Mouse (Mus musculus) embryonic stem cell, embryonic (primary cell): ENCODE measurements around the gene Ccnb2.

ENCODE experiments used
- CTCF ChIA-PET, 4 experiments: fragments of 300-600 bp in 2 of 4; fragments of 350-600 bp in 2 of 4; sonication (Branson Sonifier 250); formaldehyde crosslinking; loops; one replicate each; lab custom pipeline; 2022; ENCODE audit warnings: inconsistent platforms in 2 of 4; lab: Charles Lee
- POLR2A ChIA-PET, 4 experiments: fragments of 300-600 bp in 2 of 4; fragments of 350-600 bp in 2 of 4; sonication (Branson Sonifier 250); formaldehyde crosslinking; loops; one replicate each; lab custom pipeline; 2022; ENCODE audit warnings: antibody characterized with exemption in 4 of 4, inconsistent platforms in 1 of 4; lab: Charles Lee

Gene Ccnb2

DNA sequence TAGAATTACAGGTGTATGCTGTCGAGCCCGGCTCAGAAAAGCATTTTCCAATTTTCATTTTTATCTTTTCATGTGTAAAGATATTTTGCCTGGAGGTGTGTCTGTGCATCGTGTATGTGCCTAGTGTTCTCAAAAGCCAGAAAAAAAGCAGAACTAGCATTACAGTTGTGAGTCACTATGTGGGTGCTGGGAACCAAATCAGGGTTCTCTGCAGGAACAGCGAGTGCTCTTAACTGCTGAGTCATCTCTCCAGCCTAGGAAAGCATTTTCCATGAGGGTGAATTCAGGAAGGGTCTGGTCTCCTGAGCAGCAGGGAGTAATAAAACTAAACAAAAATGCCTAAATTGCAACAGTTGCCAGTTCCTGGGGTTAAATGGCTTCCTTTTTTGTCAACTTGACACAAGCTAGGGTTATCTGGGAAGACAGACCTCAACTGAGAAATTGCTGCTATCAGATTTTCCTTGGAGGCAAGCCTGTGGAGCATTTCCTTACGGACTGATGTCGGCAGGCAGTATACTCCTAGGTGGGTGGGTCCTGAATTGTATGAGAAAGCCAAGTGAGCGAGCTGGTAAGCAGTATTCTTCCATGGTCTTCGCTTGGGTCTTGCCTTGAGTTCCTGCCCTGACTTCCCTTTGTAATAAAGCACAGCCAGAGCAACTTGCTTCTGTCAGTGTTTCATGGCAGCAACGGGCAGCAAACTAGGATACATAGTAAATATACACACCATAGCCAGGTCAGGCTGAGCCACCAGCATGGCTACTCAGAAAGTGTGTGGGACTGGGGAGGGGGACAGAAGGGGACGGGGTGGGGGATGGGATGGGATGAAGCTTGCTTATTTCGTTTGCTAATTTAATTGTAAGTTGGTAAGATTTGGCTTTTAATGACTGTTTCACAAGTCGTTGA is 29.4 kb downstream of the Ccnb2 start:
- CTCF ChIA-PET, result interaction anchor here (0.6 to 1.2 kb wide), 5 partner anchors 17 to 916 kb away, joined by 3 to 5 read pairs (median 3); no protein-coding TSS in a partner anchor
- POLR2A ChIA-PET, result interaction anchor here in 2 of 4 experiments (0.5 to 1.7 kb wide), 7 partner anchors 10 to 509 kb away, joined by 3 to 9 read pairs (median 4); no protein-coding TSS in a partner anchor

- POLR2A ChIA-PET, result no interaction called here
- CTCF ChIA-PET, result no interaction called here
Observed at GRCm38 (mm10) chr9:70391042-70391441, 30.3 kb downstream of the Ccnb2 start.

- POLR2A ChIA-PET, result interaction anchor here in 2 of 4 experiments (0.6 to 1.3 kb wide), 4 partner anchors 8 to 376 kb away, joined by 3 to 4 read pairs (median 3); no protein-coding TSS in a partner anchor
- CTCF ChIA-PET, result interaction anchor here in 1 of 4 experiments (0.6 kb wide), 1 partner anchor 473 kb away, joined by 8 read pairs; no protein-coding TSS in a partner anchor
Observed at GRCm38 (mm10) chr9:70389548-70389947, 31.8 kb downstream of the Ccnb2 start.

DNA sequence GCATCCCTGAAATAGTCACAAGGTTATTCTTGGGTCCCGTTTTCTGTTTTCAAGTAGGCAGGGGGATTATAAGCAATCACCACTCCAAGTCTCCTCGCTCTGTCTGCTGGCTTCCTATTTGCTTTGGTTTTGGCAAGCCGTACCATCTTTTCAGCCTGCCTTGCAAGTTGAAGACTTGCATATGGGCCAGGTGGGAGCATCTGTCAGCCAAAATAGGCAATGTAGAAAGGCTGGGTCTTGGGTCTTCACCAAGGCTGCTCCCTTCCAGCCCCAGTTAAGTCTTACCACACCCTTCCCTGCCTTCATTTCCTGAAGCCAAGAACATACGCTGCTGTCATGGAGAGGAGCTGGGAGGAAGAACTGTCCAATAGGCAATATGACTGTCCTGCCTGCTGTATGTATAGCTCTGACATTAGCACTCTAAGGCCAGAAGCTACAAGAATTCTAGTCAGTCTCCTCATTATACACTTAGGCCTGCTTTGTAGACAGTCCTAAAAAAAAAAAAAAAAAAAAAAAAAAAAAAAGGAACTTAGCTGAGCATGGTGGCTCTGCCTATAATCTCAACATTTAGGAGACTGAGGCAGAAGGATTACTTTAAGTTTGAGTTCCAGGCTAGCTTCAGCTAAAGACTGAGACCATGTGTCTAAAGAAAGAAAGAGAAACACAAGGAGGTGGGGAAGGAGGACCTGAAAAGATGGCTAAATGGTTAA is 33.8 kb downstream of the Ccnb2 start:
- CTCF ChIA-PET, result interaction anchor here in 2 of 4 experiments (0.6 kb wide), 2 partner anchors 11 to 178 kb away, joined by 3 to 4 read pairs; no protein-coding TSS in a partner anchor
- POLR2A ChIA-PET, result interaction anchor here in 2 of 4 experiments (0.6 to 1.5 kb wide), 4 partner anchors 11 to 100 kb away, joined by 3 read pairs; no protein-coding TSS in a partner anchor

DNA sequence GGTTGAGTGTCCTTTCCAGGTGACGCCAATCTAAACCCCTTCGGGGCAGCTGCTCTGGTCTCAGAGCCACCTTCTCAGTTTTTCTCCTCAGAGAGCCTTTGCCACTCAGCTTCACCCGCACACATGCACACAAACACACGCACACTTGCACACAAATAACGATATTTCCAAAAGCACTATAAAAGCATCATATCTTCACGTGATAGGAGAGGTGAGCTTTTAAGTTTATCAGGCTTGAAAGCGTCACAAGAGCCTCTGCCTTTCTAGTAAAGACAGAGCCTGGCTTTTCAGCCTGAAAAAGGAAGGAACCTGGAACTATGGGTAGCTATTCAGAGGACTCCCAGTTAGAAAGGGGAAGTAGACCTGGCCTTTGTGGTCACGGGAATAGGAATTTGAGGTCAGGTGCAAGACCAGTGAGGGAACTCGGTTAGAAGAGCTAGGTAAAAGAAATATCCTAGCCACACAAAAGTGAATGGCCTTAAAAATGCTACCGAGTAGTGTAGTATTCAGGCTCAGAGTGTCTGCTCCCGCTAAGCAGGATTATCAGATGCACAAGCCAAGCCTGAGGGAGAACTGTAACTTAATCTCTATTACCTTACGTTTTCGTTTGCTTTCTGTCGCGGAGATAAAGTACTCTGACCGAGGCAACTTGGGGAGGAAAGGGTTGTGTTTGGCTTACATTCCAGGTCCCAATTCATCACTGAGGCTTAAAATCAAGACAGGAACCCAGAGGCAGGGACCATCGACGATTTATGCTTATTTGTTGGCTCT is 36.2 kb downstream of the Ccnb2 start:
- ChIA-PET POLR2A (interaction anchor here in 2 of 4 experiments (0.9 to 1.3 kb wide), 3 partner anchors 10 to 26 kb away, joined by 3 read pairs; no protein-coding TSS in a partner anchor), CTCF (interaction anchor here in 2 of 4 experiments (0.5 to 0.9 kb wide), 2 partner anchors 161 to 276 kb away, joined by 3 to 6 read pairs; no protein-coding TSS in a partner anchor)

- ChIA-PET CTCF (interaction anchor here in 2 of 4 experiments (0.5 to 0.9 kb wide), 2 partner anchors 162 to 275 kb away, joined by 3 to 6 read pairs; no protein-coding TSS in a partner anchor), POLR2A (interaction anchor here in 2 of 4 experiments (0.9 to 1.3 kb wide), 3 partner anchors 11 to 27 kb away, joined by 3 read pairs; no protein-coding TSS in a partner anchor)
Observed at GRCm38 (mm10) chr9:70384494-70384893, 36.9 kb downstream of the Ccnb2 start.

DNA sequence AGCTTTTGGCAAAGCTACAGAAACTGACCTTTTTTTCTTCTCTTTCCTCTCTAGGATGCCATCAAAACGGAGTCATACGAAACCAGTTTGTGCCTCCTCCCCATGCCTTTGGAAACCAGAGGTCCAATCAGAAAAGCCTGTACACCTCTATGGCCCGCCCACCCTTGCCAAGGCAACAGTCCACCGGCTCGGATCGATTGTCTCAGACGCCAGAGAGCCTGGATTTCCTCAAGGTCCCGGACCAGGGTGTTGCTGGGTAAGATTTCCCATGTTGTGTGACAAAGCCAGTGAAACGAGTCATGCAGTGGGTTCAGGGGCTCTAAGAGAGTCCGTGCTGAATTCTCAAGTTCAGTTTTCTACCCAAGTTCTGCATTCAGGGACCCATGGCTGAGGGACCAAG is 37.6 kb downstream of the Ccnb2 start:
- POLR2A ChIA-PET, result interaction anchor here in 1 of 4 experiments (1.0 kb wide), 1 partner anchor 251 kb away, joined by 3 read pairs; no protein-coding TSS in a partner anchor
- CTCF ChIA-PET, result interaction anchor here in 1 of 4 experiments (0.6 kb wide), 1 partner anchor 138 kb away, joined by 4 read pairs; no protein-coding TSS in a partner anchor

DNA sequence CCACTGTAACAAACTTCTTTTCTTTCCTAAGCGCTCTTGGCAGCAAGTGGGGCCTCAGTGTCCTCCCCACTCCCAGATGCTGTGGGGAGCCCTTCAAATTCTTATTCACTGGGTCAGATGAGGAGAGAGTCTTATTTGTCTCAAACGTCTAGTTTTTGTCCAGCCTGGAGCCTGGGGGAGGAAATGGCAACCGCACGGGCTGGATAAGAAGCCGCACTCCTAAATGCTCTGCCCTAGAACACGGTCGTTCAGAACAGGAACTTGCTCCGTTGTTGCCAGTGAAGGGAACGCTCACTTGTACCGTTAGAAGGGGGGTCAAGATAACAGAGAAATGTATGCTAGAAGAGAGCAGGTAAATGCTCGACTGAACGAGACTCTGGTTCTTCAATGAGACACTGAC is 39.3 kb downstream of the Ccnb2 start:
- ChIA-PET POLR2A (interaction anchor here in 2 of 4 experiments (0.5 to 0.9 kb wide), 2 partner anchors 10 to 464 kb away, joined by 3 read pairs; no protein-coding TSS in a partner anchor), CTCF (no interaction called here)

GRCm38 (mm10) chr9:70379502-70380467 is 41.6 kb downstream of the Ccnb2 start:
- POLR2A ChIA-PET, result interaction anchor here in 2 of 4 experiments (0.5 to 0.7 kb wide), 2 partner anchors 187 to 356 kb away, joined by 3 read pairs; no protein-coding TSS in a partner anchor
- CTCF ChIA-PET, result no interaction called here

DNA sequence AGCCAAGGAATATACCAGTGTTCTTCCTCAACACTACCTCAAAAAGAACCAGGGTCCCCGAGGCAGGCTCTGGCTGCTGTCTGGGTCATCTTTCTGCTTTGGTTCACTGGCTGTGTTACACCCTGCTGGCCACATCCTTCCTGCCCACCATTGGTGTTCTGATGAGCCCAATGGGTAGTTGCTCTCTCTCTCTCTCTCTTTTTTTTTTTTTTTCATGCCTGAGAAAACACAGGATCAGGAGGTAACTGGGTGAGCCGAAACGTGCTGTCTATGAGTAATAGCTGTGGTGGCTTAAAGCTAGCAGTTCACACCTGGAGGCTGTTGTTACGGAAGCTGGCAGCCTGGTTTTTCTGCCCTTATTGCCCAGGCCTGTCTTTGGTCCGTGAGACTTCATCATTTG is 49.7 kb downstream of the Ccnb2 start:
- POLR2A ChIA-PET, result no interaction called here
- CTCF ChIA-PET, result no interaction called here

DNA sequence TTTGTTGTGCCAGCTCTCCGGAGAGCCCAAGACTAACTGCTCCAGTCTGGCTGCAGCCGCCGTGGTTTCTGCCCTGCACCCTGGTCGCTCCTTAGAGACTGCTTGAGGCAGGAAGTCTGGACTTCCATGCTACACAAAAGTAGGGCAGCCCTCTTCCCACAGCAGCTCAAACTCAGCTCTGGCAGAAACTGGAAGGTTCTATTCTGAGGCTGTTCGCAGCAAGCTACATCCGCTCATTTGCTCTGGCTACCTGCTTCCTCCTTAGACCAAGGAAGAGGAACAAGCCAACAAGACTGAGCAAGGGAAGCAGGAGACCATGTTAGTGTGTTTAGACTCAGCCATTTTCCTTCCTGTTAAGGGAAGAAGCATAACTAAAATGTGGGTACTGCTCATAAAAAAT is 54.4 kb downstream of the Ccnb2 start:
- POLR2A ChIA-PET, result interaction anchor here in 2 of 4 experiments (0.7 to 1.2 kb wide), 5 partner anchors 9 to 205 kb away, joined by 3 to 5 read pairs (median 3); no protein-coding TSS in a partner anchor
- CTCF ChIA-PET, result no interaction called here

DNA sequence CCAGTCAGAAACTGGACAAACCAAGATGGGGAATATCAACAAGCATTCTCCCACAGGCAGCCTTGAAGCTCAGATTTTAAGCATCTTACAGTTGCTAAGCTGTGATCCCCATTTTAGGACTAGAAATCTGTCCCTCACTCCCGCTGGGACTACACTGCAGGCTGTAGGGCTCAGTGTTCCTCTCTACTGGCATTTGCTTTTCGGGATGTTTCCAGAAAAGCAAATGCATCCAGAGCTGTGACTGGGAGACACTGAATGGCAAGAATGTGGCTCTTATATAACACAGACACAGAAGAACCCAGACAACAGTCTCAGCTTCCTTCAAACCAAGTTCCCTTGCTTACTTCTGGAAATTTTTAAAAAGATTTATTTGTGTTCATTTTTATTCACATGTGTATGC is 55.4 kb downstream of the Ccnb2 start:
- POLR2A ChIA-PET, result interaction anchor here in 3 of 4 experiments (0.8 to 1.7 kb wide), 6 partner anchors 8 to 1136 kb away, joined by 3 to 5 read pairs (median 4); no protein-coding TSS in a partner anchor
- CTCF ChIA-PET, result no interaction called here

GRCm38 (mm10) chr9:70364741-70365140 is 56.6 kb downstream of the Ccnb2 start:
- ChIA-PET POLR2A (interaction anchor here in 2 of 4 experiments (0.6 to 1.7 kb wide), 3 partner anchors 9 to 169 kb away, joined by 3 to 4 read pairs (median 4); no protein-coding TSS in a partner anchor), CTCF (interaction anchor here in 1 of 4 experiments (1.0 kb wide), 1 partner anchor 256 kb away, joined by 3 read pairs; no protein-coding TSS in a partner anchor)

DNA sequence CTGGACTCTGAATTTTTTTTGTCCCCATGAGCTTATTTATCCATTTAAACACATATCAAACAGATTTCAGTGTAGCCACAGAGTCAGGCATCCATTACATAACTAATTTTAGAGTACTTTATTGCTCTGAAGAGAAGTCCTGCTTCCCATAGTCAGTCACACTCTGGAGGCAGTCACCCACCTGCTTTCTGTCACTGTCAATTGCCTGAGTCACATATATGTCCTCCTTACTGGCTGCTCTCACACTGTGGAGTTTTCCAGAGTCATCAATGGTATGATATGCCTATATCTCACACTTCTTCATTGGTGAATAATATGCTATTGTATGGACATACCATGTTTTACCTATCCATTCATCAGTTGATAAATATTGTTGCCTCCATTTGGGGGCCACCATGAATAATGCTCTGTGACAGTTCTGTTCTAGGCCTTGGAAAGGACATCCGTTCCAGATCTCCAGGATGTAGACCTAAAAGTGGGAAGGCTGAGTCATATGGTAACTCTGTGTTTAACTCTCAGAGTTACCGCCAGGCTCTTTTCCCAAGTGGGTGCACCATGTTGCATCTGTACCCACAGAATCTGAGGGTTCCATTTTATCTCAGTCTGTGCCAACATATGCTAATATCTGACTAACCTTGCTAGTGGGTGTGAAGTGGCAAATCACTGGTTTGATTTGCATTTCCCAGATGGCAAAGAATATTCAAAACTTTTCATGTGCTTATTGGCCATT is 61.8 kb downstream of the Ccnb2 start:
- CTCF ChIA-PET, result no interaction called here
- POLR2A ChIA-PET, result interaction anchor here in 2 of 4 experiments (0.6 to 0.8 kb wide), 2 partner anchors 10 to 18 kb away, joined by 3 to 5 read pairs; no protein-coding TSS in a partner anchor
